Comparison of ENCODE assay signal across 9 mouse cellular contexts in genomic region chrX:167276551-167276950, GRCm38 (mm10). TPM values are rescaled to one million over a fixed set of nuclear protein-coding genes. Genes with fewer than 3 reads are reported as not detected.
A peak's percentile ranks its signal among the peaks of the same experiment; 100 is the strongest.
DNase-seq lines count a peak whose midpoint lies in the region; ATAC-seq and TF ChIP-seq lines count a peak whose summit lies in the region.
"Had no signal": no experiment of that assay in that cellular context is flagged by ENCODE, and none has a peak within 500 bp of the region (broad histone marks: within the 10 kb centered on the region; RNA-seq: fewer than 3 reads in every experiment).

No protein-coding gene starts in this region.

- H3K36me3 ChIP-seq in hindbrain, embryonic 14.5 days (replicated peaks; ENCODE audit: control insufficient read depth, insufficient read depth) = no peaks in the 10 kb centered on the region
- no peaks in the 10 kb centered on the region for H3K36me3 ChIP-seq in hindbrain, embryonic 13.5 days
- no peaks in the 10 kb centered on the region for H3K36me3 ChIP-seq in CH12.LX (replicated peaks in 1 of 2; ENCODE audit: control insufficient read depth in 1 of 2, insufficient read depth in 1 of 2, low read length in 1 of 2)
- no peaks in the 10 kb centered on the region for H3K36me3 ChIP-seq in embryonic facial prominence, embryonic 14.5 days (ENCODE audit: control insufficient read depth, insufficient read depth, low read length)

- no peak overlapping the region for H3K9ac ChIP-seq in hindbrain, embryonic 14.5 days
- H3K9ac ChIP-seq in hindbrain, embryonic 13.5 days = no peak overlapping the region
- H3K9ac ChIP-seq in CH12.LX (ENCODE audit: insufficient read depth, low read depth) = peak overlapping the region; percentile 66; the same call in 1 of the 2 replicates
- no peak overlapping the region for H3K9ac ChIP-seq in embryonic facial prominence, embryonic 14.5 days (ENCODE audit: low read depth, low read length)
- H3K9ac ChIP-seq: forebrain, postnatal 0 days had no signal

- TF ChIP-seq POLR2A in CH12.LX (IDR thresholded peaks at IDR 0.05; ENCODE audit: low read depth, low read length) = no peak

- no peak for TF ChIP-seq EP300 in CH12.LX (IDR thresholded peaks at IDR 0.05; ENCODE audit: low read length)

- no peaks in the 10 kb centered on the region for H3K79me2 ChIP-seq in CH12.LX (replicated peaks; ENCODE audit: control insufficient read depth, extremely low read depth, insufficient read depth, poor library complexity, severe bottlenecking)

- DNase-seq in hindbrain, embryonic 14.5 days (ENCODE audit: low spot score) = no peak
- DNase-seq in CH12.LX (ENCODE audit: extremely low read depth) = no peak
- peak; percentile 4 for DNase-seq in embryonic facial prominence, embryonic 14.5 days (ENCODE audit: low spot score)
- DNase-seq in lung, postnatal 10 days = peak; percentile 1
- no peak for DNase-seq in urinary bladder, postnatal 14 days (ENCODE audit: low spot score)
- no peak for DNase-seq in gastrocnemius, adult 18-20 months (ENCODE audit: low spot score)
- DNase-seq in testis, postnatal 14 days (ENCODE audit: low spot score) = no peak

- H3K4me3 ChIP-seq in hindbrain, embryonic 14.5 days (replicated peaks; ENCODE audit: low read length) = no peak overlapping the region
- H3K4me3 ChIP-seq in hindbrain, embryonic 13.5 days = no peak overlapping the region
- peak overlapping the region in 1 of 3 experiments; percentile 24 for H3K4me3 ChIP-seq in CH12.LX (replicated peaks in 1 of 3; ENCODE audit: low read depth in 2 of 3, low read length in 2 of 3, poor library complexity in 1 of 3)
- H3K4me3 ChIP-seq in embryonic facial prominence, embryonic 14.5 days (ENCODE audit: low read depth, low read length) = peak overlapping the region; percentile 18

- in situ Hi-C loops in CH12.LX (cut with MboI; ENCODE audit: low pct_ligation_motif_present, low pct_unique_long_range_greater_than_20kb, low sequenced_read_pairs) = loop anchor here (25.0 kb wide), 1 partner anchor 536 kb away; no protein-coding TSS in a partner anchor

- no peaks in the 10 kb centered on the region for H3K4me1 ChIP-seq in hindbrain, embryonic 14.5 days (replicated peaks; ENCODE audit: control insufficient read depth, insufficient read depth, low read length)
- H3K4me1 ChIP-seq in hindbrain, embryonic 13.5 days (replicated peaks) = no peaks in the 10 kb centered on the region
- H3K4me1 ChIP-seq in CH12.LX (ENCODE audit: control insufficient read depth in 1 of 2, insufficient read depth in 2 of 2) = no peaks in the 10 kb centered on the region; a peak in 1 of 4 replicates
- no peaks in the 10 kb centered on the region for H3K4me1 ChIP-seq in embryonic facial prominence, embryonic 14.5 days (ENCODE audit: control insufficient read depth, insufficient read depth, low read length)

- no peak for TF ChIP-seq CTCF in CH12.LX (conservative IDR thresholded peaks at IDR 0.05 in 1 of 2, IDR thresholded peaks at IDR 0.05 in 1 of 2; ENCODE audit: low read depth in 2 of 2, low read length in 2 of 2)

- no peak overlapping the region for H3K27ac ChIP-seq in hindbrain, embryonic 14.5 days
- H3K27ac ChIP-seq in hindbrain, embryonic 13.5 days = no peak overlapping the region
- H3K27ac ChIP-seq in CH12.LX (ENCODE audit: insufficient read depth, low read depth) = no peak overlapping the region
- H3K27ac ChIP-seq in embryonic facial prominence, embryonic 14.5 days (replicated peaks; ENCODE audit: low read depth, low read length) = no peak overlapping the region

- 0 out of 2 replicates have a peak overlapping the region, but pooled peaks have one; percentile 12 for H3K4me2 ChIP-seq in hindbrain, embryonic 14.5 days (replicated peaks)
- no peak overlapping the region for H3K4me2 ChIP-seq in hindbrain, embryonic 13.5 days
- H3K4me2 ChIP-seq in CH12.LX (ENCODE audit: insufficient read depth, low read depth, poor library complexity, severe bottlenecking) = peak overlapping the region; percentile 71
- peak overlapping the region; percentile 43 for H3K4me2 ChIP-seq in embryonic facial prominence, embryonic 14.5 days (ENCODE audit: low read depth, low read length)

- TF ChIP-seq RAD21 in CH12.LX (IDR thresholded peaks at IDR 0.05; ENCODE audit: low read depth, low read length) = no peak

- WGBS in hindbrain, embryonic 14.5 days = 61% methylated on average over 10 of the region's 10 CpGs
- 66% methylated on average over 10 of the region's 10 CpGs for WGBS in hindbrain, embryonic 13.5 days
- WGBS in embryonic facial prominence, embryonic 14.5 days = 55% methylated on average over 10 of the region's 10 CpGs

- no peak for ATAC-seq in hindbrain, embryonic 14.5 days (ENCODE audit: low FRiP score)
- no peak for ATAC-seq in hindbrain, embryonic 13.5 days (ENCODE audit: low FRiP score)
- no peak; the same call in 1 of the 2 replicates for ATAC-seq in embryonic facial prominence, embryonic 14.5 days (ENCODE audit: low read depth)

- dilution Hi-C loops in CH12.LX (cut with MboI; ENCODE audit: extremely low pct_ligation_motif_present, extremely low pct_unique_long_range_greater_than_20kb, low sequenced_read_pairs) = no loop called here

- H3K27me3 ChIP-seq in hindbrain, embryonic 14.5 days (ENCODE audit: control insufficient read depth, insufficient read depth, low read length) = 0 out of 2 replicates have a peak, but pooled peaks cover 5% of the 10 kb centered on the region
- peaks cover 7% of the 10 kb centered on the region; the same call in 1 of the 2 replicates for H3K27me3 ChIP-seq in hindbrain, embryonic 13.5 days
- no peaks in the 10 kb centered on the region for H3K27me3 ChIP-seq in CH12.LX (replicated peaks)
- peaks cover 9% of the 10 kb centered on the region; the same call in 1 of the 2 replicates for H3K27me3 ChIP-seq in embryonic facial prominence, embryonic 14.5 days (replicated peaks; ENCODE audit: control insufficient read depth, insufficient read depth, low read length)

- H3K9me3 ChIP-seq in hindbrain, embryonic 14.5 days (ENCODE audit: control insufficient read depth, low read length) = no peaks in the 10 kb centered on the region
- H3K9me3 ChIP-seq in hindbrain, embryonic 13.5 days = no peaks in the 10 kb centered on the region
- H3K9me3 ChIP-seq in CH12.LX (replicated peaks; ENCODE audit: low read length) = no peaks in the 10 kb centered on the region
- H3K9me3 ChIP-seq in embryonic facial prominence, embryonic 14.5 days (ENCODE audit: control insufficient read depth, low read length) = no peaks in the 10 kb centered on the region

TF ChIP-seq in CH12.LX, 34 proteins besides CTCF, POLR2A, EP300 and RAD21:
- TF ChIP-seq MEF2A (IDR thresholded peaks at IDR 0.05; ENCODE audit: borderline replicate concordance, low read depth, low read length) (no peak), MAX (IDR thresholded peaks at IDR 0.05; ENCODE audit: low read length) (no peak), CHD1 (IDR thresholded peaks at IDR 0.05; ENCODE audit: low read depth, low read length) (no peak), USF1 (IDR thresholded peaks at IDR 0.05; ENCODE audit: low read depth, low read length) (no peak), USF2 (conservative IDR thresholded peaks at IDR 0.05; ENCODE audit: low read depth, low read length) (no peak), POLR2AphosphoS2 (IDR thresholded peaks at IDR 0.05; ENCODE audit: low read depth, low read length) (no peak), GABPA (IDR thresholded peaks at IDR 0.05; ENCODE audit: insufficient replicate concordance, low read depth, low read length) (no peak), ETS1 (conservative IDR thresholded peaks at IDR 0.05; ENCODE audit: low read depth, low read length) (no peak), ZMIZ1 (IDR thresholded peaks at IDR 0.05; ENCODE audit: low read depth, low read length) (no peak), SIN3A (IDR thresholded peaks at IDR 0.05; ENCODE audit: low read length) (no peak), HCFC1 (IDR thresholded peaks at IDR 0.05; ENCODE audit: low read depth, low read length) (no peak)

RNA-seq across cellular contexts. Expression of gene Tlr8, which starts 12.4 kb away (rescaled TPM):
- polyA plus RNA-seq in hindbrain, embryonic 14.5 days (2014; fragmentation: Nextera tagmentation; extraction: Ambion mirVana) = 0.32 and 0.35 TPM in 2 replicates
- 0.10 and 0.17 TPM in 2 replicates for polyA plus RNA-seq in hindbrain, embryonic 13.5 days (2015; fragmentation: Nextera tagmentation; extraction: Ambion mirVana)
- not detected in 2 replicates for total RNA-seq in CH12.LX (2012; rRNA removed)
- total RNA-seq in CH12.LX (2014; rRNA removed) = not detected in 2 replicates
- not detected in 2 replicates for polyA plus RNA-seq in CH12.LX (2012; ENCODE audit: insufficient read length, low read depth)
- 0.36 and 0.47 TPM in 2 replicates for polyA plus RNA-seq in embryonic facial prominence, embryonic 14.5 days (2014; fragmentation: Nextera tagmentation; extraction: Ambion mirVana)
- under 1 TPM; 0.40 to 0.84 TPM for total RNA-seq in gastrocnemius, adult 18-20 months (2021)
- polyA plus RNA-seq: forebrain, postnatal 0 days had no signal

RNA-seq across cellular contexts. Expression of gene Tlr7, which starts 53.8 kb away (rescaled TPM):
- 0.86 and 0.91 TPM in 2 replicates for polyA plus RNA-seq in hindbrain, embryonic 14.5 days (2014; fragmentation: Nextera tagmentation; extraction: Ambion mirVana)
- 0.19 and 0.35 TPM in 2 replicates for polyA plus RNA-seq in hindbrain, embryonic 13.5 days (2015; fragmentation: Nextera tagmentation; extraction: Ambion mirVana)
- total RNA-seq in CH12.LX (2012; rRNA removed) = 10.2 and 12.6 TPM in 2 replicates
- 27.9 and 28.5 TPM in 2 replicates for total RNA-seq in CH12.LX (2014; rRNA removed)
- polyA plus RNA-seq in CH12.LX (2012; ENCODE audit: insufficient read length, low read depth) = 30.8 and 34.2 TPM in 2 replicates
- 1.8 TPM in 2 replicates for polyA plus RNA-seq in embryonic facial prominence, embryonic 14.5 days (2014; fragmentation: Nextera tagmentation; extraction: Ambion mirVana)
- total RNA-seq in gastrocnemius, adult 18-20 months (2021) = under 1 TPM; 0.66 to 0.95 TPM

Comparison
In these comparisons a context has a peak if more than half of its experiments do, and no peak if none do; other contexts are left out.
1. DNase-seq: peak in embryonic facial prominence, embryonic 14.5 days (single experiment) and lung, postnatal 10 days (single experiment); none in hindbrain, embryonic 14.5 days (single experiment), CH12.LX (single experiment), urinary bladder, postnatal 14 days (single experiment), gastrocnemius, adult 18-20 months (single experiment) and testis, postnatal 14 days (single experiment).
2. RNA of gene Tlr7, which starts 53.8 kb away (polyA plus RNA-seq): 30.8 to 34.2 TPM in CH12.LX; 1.8 TPM in embryonic facial prominence, embryonic 14.5 days, 0.86 to 0.91 TPM in hindbrain, embryonic 14.5 days and 0.19 to 0.35 TPM in hindbrain, embryonic 13.5 days; every median in the first group is over 10 times any median in the second.